Mouse (Mus musculus): ENCODE measurements around the gene Faap24.

DNA sequence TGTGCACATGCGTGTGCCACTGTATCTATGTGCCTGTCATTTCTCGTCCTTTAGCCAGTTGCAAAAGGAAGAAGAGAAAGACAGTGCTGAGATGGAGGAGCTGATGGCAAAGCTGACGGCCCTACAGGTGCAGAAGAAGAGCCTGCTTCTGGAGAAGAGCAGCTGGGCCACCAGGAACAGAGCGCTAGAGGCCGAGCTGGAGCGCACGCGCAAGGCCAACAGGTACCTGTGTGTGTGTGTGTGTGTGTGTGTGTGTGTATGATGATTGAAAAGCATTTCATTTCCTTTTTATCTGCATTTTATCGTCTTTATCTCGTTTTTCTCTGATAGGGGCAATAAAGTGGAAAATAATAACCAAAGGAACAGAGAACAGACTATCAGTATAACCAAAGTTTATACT lies 31.5 kb upstream of the Faap24 start:
- TF ChIP-seq CTCF (conservative IDR thresholded peaks at IDR 0.05; ENCODE audit: insufficient read depth, insufficient read length, low read depth, low read length), result no peak
- TF ChIP-seq POLR2A (IDR thresholded peaks at IDR 0.05; ENCODE audit: low read depth, low read length), result no peak

Data from kidney, adult 2 months (tissue).